Mouse (Mus musculus) hindbrain, embryonic 15.5 days (tissue): ENCODE data around the gene Snx27. TPM values are rescaled to one million over a fixed set of nuclear protein-coding genes. Genes with fewer than 3 reads are reported as not detected.

Source experiments
- ATAC-seq: fragments of 200-750 bp; cut with Nextera tagmentation; 2 replicates; pipeline ENCODE4 v1.8.0; 2017; ENCODE audit warnings: low read depth, moderate number of reproducible peaks, moderate TSS enrichment; ENCODE audit not compliant: low FRiP score
- H3K27ac ChIP-seq: fragments of 300-500 bp; sonication (generic); replicated peaks from 2 replicates; pipeline ENCODE4 v1.5.1; 2015; ENCODE audit warnings: mild to moderate bottlenecking, inconsistent platforms
- H3K27me3 ChIP-seq: fragments of 300-500 bp; sonication (generic); 2 replicates; pipeline ENCODE4 v1.6.1; 2015; ENCODE audit warnings: control low read depth, inconsistent platforms
- H3K36me3 ChIP-seq: fragments of 300-500 bp; sonication (generic); 2 replicates; pipeline ENCODE4 v1.6.1; 2015; ENCODE audit warnings: control low read depth, inconsistent platforms
- H3K4me1 ChIP-seq: fragments of 300-500 bp; sonication (generic); replicated peaks from 2 replicates; pipeline ENCODE4 v1.6.1; 2015; ENCODE audit warnings: control low read depth, inconsistent platforms
- H3K4me2 ChIP-seq: fragments of 300-500 bp; sonication (generic); 2 replicates; pipeline ENCODE4 v1.6.1; 2015; ENCODE audit warnings: moderate library complexity, mild to moderate bottlenecking, inconsistent platforms
- H3K4me3 ChIP-seq: fragments of 300-500 bp; sonication (generic); 2 replicates; pipeline ENCODE4 v1.5.1; 2015; ENCODE audit warnings: mild to moderate bottlenecking, inconsistent platforms
- H3K9ac ChIP-seq: fragments of 300-500 bp; sonication (generic); 2 replicates; pipeline ENCODE4 v1.6.1; 2015; ENCODE audit warnings: inconsistent platforms
- H3K9me3 ChIP-seq: fragments of 300-500 bp; sonication (generic); 2 replicates; pipeline ENCODE4 v1.6.1; 2016; ENCODE audit warnings: control low read depth, inconsistent platforms
- WGBS: fragments of 180-500 bp; shearing (Covaris S2); methylation state at CpG from one replicate; pipeline ENCODE4 v1.1.7; 2015; 5-methylcytosine and 5-hydroxymethylcytosine counted together
- polyA plus RNA-seq: library from polyadenylated mRNA; unstranded; fragments of >200 nt; fragmentation: Nextera tagmentation; extraction: Ambion mirVana; gene quantifications from 2 replicates; pipeline ENCODE4 v1.2.1, GENCODE M21; 2015

Snx27 gene
- polyA plus RNA-seq, 1 experiment from 2014 or later: 100 TPM

GRCm38 (mm10) chr3:94485922-94486321 lies 96.6 kb downstream of the Snx27 start:
- H3K27me3 ChIP-seq: no peaks in the 10 kb centered on the region
- H3K4me3 ChIP-seq: no peak overlapping the region
- no peaks in the 10 kb centered on the region for H3K9me3 ChIP-seq
- 52% methylated on average over 7 of the region's 7 CpGs for WGBS
- ATAC-seq: no peak
- peak overlapping the region; percentile 85; the same call in 1 of the 2 replicates for H3K27ac ChIP-seq
- no peak overlapping the region for H3K9ac ChIP-seq
- H3K36me3 ChIP-seq: peaks cover 50% of the 10 kb centered on the region
- H3K4me2 ChIP-seq: no peak overlapping the region
- H3K4me1 ChIP-seq: peaks cover 69% of the 10 kb centered on the region

- Histone ChIP-seq H3K27me3 (no peaks in the 10 kb centered on the region), H3K9me3 (no peaks in the 10 kb centered on the region), H3K36me3 (peaks cover 39% of the 10 kb centered on the region), H3K4me1 (peaks cover 78% of the 10 kb centered on the region), H3K4me3 (peak overlapping the region; percentile 18), H3K27ac (peak overlapping the region; percentile 85), H3K9ac (peak overlapping the region; percentile 21; the same call in 1 of the 2 replicates), H3K4me2 (peak overlapping the region; percentile 51)
- 6% methylated on average over 20 of the region's 20 CpGs for WGBS
- peak; percentile 88 for ATAC-seq
Measured at GRCm38 (mm10) chr3:94483790-94484439, 98.6 kb downstream of the Snx27 start.

GRCm38 (mm10) chr3:94482764-94483385 lies 99.6 kb downstream of the Snx27 start:
- Histone ChIP-seq H3K36me3 (peaks cover 31% of the 10 kb centered on the region), H3K4me2 (0 out of 2 replicates have a peak overlapping the region, but pooled peaks have one; percentile 51), H3K9ac (no peak overlapping the region), H3K27ac (peak overlapping the region; percentile 85), H3K9me3 (no peaks in the 10 kb centered on the region), H3K4me1 (peaks cover 80% of the 10 kb centered on the region), H3K27me3 (no peaks in the 10 kb centered on the region), H3K4me3 (no peak overlapping the region)
- WGBS: 77% methylated on average over 17 of the region's 17 CpGs
- no peak for ATAC-seq

GRCm38 (mm10) chr3:94481429-94481828 lies 101.1 kb downstream of the Snx27 start:
- WGBS: 71% methylated on average over 4 of the region's 4 CpGs
- no peaks in the 10 kb centered on the region for H3K9me3 ChIP-seq
- H3K4me3 ChIP-seq: no peak overlapping the region
- H3K4me1 ChIP-seq: peaks cover 81% of the 10 kb centered on the region
- peaks cover 18% of the 10 kb centered on the region for H3K36me3 ChIP-seq
- no peaks in the 10 kb centered on the region for H3K27me3 ChIP-seq
- ATAC-seq: no peak
- H3K27ac ChIP-seq: no peak overlapping the region
- peak overlapping the region; percentile 6; the same call in 1 of the 2 replicates for H3K9ac ChIP-seq
- peak overlapping the region; percentile 78 for H3K4me2 ChIP-seq

GRCm38 (mm10) chr3:94480291-94480884 lies 102.1 kb downstream of the Snx27 start, which contains the start of gene Riiad1:
TSS of gene Riiad1 (minus strand) at chr3:94480341.
- H3K4me1 ChIP-seq: peaks cover 78% of the 10 kb centered on the region
- 8% methylated on average over 16 of the region's 16 CpGs for WGBS
- peak within 1 kb of the TSS; percentile 89 for H3K27ac ChIP-seq
- H3K9me3 ChIP-seq: no peaks in the 10 kb centered on the region
- no peaks in the 10 kb centered on the region for H3K27me3 ChIP-seq
- H3K36me3 ChIP-seq: peaks cover 10% of the 10 kb centered on the region
- peak within 1 kb of the TSS; percentile 78 for H3K4me2 ChIP-seq
- peak within 1 kb of the TSS; percentile 73 for H3K4me3 ChIP-seq
- H3K9ac ChIP-seq: peak within 1 kb of the TSS; percentile 89
- no peak for ATAC-seq

GRCm38 (mm10) chr3:94479564-94479963 lies 103.0 kb downstream of the Snx27 start:
- H3K4me1 ChIP-seq: peaks cover 70% of the 10 kb centered on the region
- H3K9me3 ChIP-seq: no peaks in the 10 kb centered on the region
- peak overlapping the region; percentile 89 for H3K27ac ChIP-seq
- peak overlapping the region; percentile 78 for H3K4me2 ChIP-seq
- H3K27me3 ChIP-seq: no peaks in the 10 kb centered on the region
- H3K9ac ChIP-seq: peak overlapping the region; percentile 89
- H3K4me3 ChIP-seq: peak overlapping the region; percentile 73
- H3K36me3 ChIP-seq: peaks cover 9% of the 10 kb centered on the region; the same call in 1 of the 2 replicates
- 8% methylated on average over 11 of the region's 11 CpGs for WGBS
- no peak for ATAC-seq

- Histone ChIP-seq H3K4me3 (peak overlapping the region; percentile 73), H3K9me3 (no peaks in the 10 kb centered on the region), H3K36me3 (peaks cover 9% of the 10 kb centered on the region; the same call in 1 of the 2 replicates), H3K4me1 (peaks cover 64% of the 10 kb centered on the region), H3K27ac (peak overlapping the region; percentile 89), H3K9ac (peak overlapping the region; percentile 89), H3K4me2 (peak overlapping the region; percentile 78), H3K27me3 (no peaks in the 10 kb centered on the region)
- peak; percentile 19; the same call in 1 of the 2 replicates for ATAC-seq
- 3% methylated on average over 9 of the region's 9 CpGs for WGBS
Measured at GRCm38 (mm10) chr3:94478591-94479169, 103.8 kb downstream of the Snx27 start.

GRCm38 (mm10) chr3:94477981-94478422 lies 104.5 kb downstream of the Snx27 start, which contains the start of gene Celf3:
TSS of gene Celf3 (plus strand) at chr3:94478295.
- H3K9me3 ChIP-seq: no peaks in the 10 kb centered on the region
- peak within 1 kb of the TSS; percentile 89 for H3K27ac ChIP-seq
- WGBS: 0% methylated on average over 14 of the region's 14 CpGs
- peaks cover 9% of the 10 kb centered on the region; the same call in 1 of the 2 replicates for H3K36me3 ChIP-seq
- peaks cover 61% of the 10 kb centered on the region for H3K4me1 ChIP-seq
- peak; percentile 93 for ATAC-seq
- H3K4me2 ChIP-seq: peak within 1 kb of the TSS; percentile 78
- peak within 1 kb of the TSS; percentile 89 for H3K9ac ChIP-seq
- peak within 1 kb of the TSS; percentile 73 for H3K4me3 ChIP-seq
- H3K27me3 ChIP-seq: no peaks in the 10 kb centered on the region

GRCm38 (mm10) chr3:94477444-94477843 lies 105.1 kb downstream of the Snx27 start:
- H3K4me1 ChIP-seq: peaks cover 61% of the 10 kb centered on the region
- H3K36me3 ChIP-seq: peaks cover 9% of the 10 kb centered on the region; the same call in 1 of the 2 replicates

GRCm38 (mm10) chr3:94476301-94477035 lies 106.0 kb downstream of the Snx27 start:
- Histone ChIP-seq H3K27ac (peak overlapping the region; percentile 89), H3K9ac (no peak overlapping the region), H3K4me1 (peaks cover 57% of the 10 kb centered on the region), H3K36me3 (peaks cover under 1% of the 10 kb centered on the region; the same call in 1 of the 2 replicates), H3K27me3 (no peaks in the 10 kb centered on the region), H3K4me2 (no peak overlapping the region), H3K9me3 (no peaks in the 10 kb centered on the region), H3K4me3 (no peak overlapping the region)
- 63% methylated on average over 8 of the region's 8 CpGs for WGBS
- no peak for ATAC-seq

More at GRCm38 (mm10) chr3:94477444-94477843, 105.1 kb downstream of the Snx27 start:
- ATAC-seq: no peak; the same call in none of the 2 replicates
- WGBS: 18% methylated on average over 4 of the region's 4 CpGs
- peak overlapping the region; percentile 89 for H3K27ac ChIP-seq
- no peaks in the 10 kb centered on the region for H3K9me3 ChIP-seq
- peak overlapping the region; percentile 89 for H3K9ac ChIP-seq
- peak overlapping the region; percentile 78 for H3K4me2 ChIP-seq
- no peaks in the 10 kb centered on the region for H3K27me3 ChIP-seq
- H3K4me3 ChIP-seq: peak overlapping the region; percentile 73
